Mouse (Mus musculus) myocyte (in vitro differentiated cells): ENCODE measurements at regions not wholly inside any gene's neighbourhood (a gene's known extent, or its start where the extent isn't known, plus 50 kb on each side); places are given as distances from the start of the nearest gene placed in this dataset.

Source experiments
- H3K27me3 ChIP-seq: one replicate; pipeline ENCODE4 v1.6.1; 2011; ENCODE audit not compliant: control insufficient read depth, insufficient read depth, insufficient read length
- H3K36me3 ChIP-seq: one replicate; pipeline ENCODE4 v1.6.1; 2011; ENCODE audit not compliant: control insufficient read depth, insufficient read depth
- H3K4me2 ChIP-seq: one replicate; pipeline ENCODE4 v1.6.1; 2011; ENCODE audit warnings: low read depth, control low read depth
- H3K4me3 ChIP-seq: one replicate; pipeline ENCODE4 v1.5.1; 2011; ENCODE audit warnings: mild to moderate bottlenecking, control low read depth, moderate library complexity
- H3K79me2 ChIP-seq: one replicate; pipeline ENCODE4 v1.6.1; 2011; ENCODE audit not compliant: control insufficient read depth, insufficient read depth
- H3ac ChIP-seq: one replicate; pipeline ENCODE4 v1.6.1; 2011; ENCODE audit not compliant: control insufficient read depth, insufficient read length
- CEBPB ChIP-seq: IDR thresholded peaks from 2 replicates; pipeline ENCODE4 v1.6.1; 2011; ENCODE audit warnings: mild to moderate bottlenecking, moderate library complexity; ENCODE audit not compliant: poor library complexity, insufficient read depth, severe bottlenecking
- E2F4 ChIP-seq: IDR thresholded peaks from one replicate; pipeline ENCODE4 v1.6.1; 2011; ENCODE audit warnings: mild to moderate bottlenecking, control low read depth, moderate library complexity; ENCODE audit not compliant: insufficient read depth
- MAX ChIP-seq: IDR thresholded peaks from one replicate; pipeline ENCODE4 v1.6.1; 2011; ENCODE audit warnings: low read depth, mild to moderate bottlenecking, control low read depth
- MYOD1 ChIP-seq, 3 experiments: IDR thresholded peaks; one replicate each; pipeline ENCODE4 v1.6.1; 2011; ENCODE audit warnings: control low read depth in 2 of 3, low read depth in 2 of 3, mild to moderate bottlenecking in 2 of 3, moderate library complexity in 1 of 3; ENCODE audit not compliant: insufficient read length in 2 of 3, control insufficient read depth in 1 of 3
- MYOG ChIP-seq, 3 experiments: IDR thresholded peaks; one replicate each; pipeline ENCODE4 v1.6.1; 2011; ENCODE audit warnings: control low read depth in 2 of 3, low read depth in 2 of 3, mild to moderate bottlenecking in 2 of 3; ENCODE audit not compliant: insufficient read length in 2 of 3, control insufficient read depth in 1 of 3, insufficient read depth in 1 of 3
- POLR2A ChIP-seq: IDR thresholded peaks from one replicate; pipeline ENCODE4 v1.6.1; 2011; ENCODE audit warnings: low read depth, mild to moderate bottlenecking, control low read depth, moderate library complexity; ENCODE audit not compliant: insufficient read length
- POLR2AphosphoS2 ChIP-seq: IDR thresholded peaks from one replicate; pipeline ENCODE4 v1.6.1; 2011; ENCODE audit warnings: low read depth, control low read depth; ENCODE audit not compliant: insufficient read length
- REST ChIP-seq: IDR thresholded peaks from one replicate; pipeline ENCODE4 v1.6.1; 2011; ENCODE audit warnings: mild to moderate bottlenecking, control low read depth, moderate library complexity; ENCODE audit not compliant: insufficient read depth, insufficient read length
- SRF ChIP-seq: IDR thresholded peaks from one replicate; pipeline ENCODE4 v1.6.1; 2011; ENCODE audit warnings: low read depth; ENCODE audit not compliant: control insufficient read depth, insufficient read length
- TCF12 ChIP-seq: IDR thresholded peaks from one replicate; pipeline ENCODE4 v1.6.1; 2011; ENCODE audit warnings: mild to moderate bottlenecking, control low read depth; ENCODE audit not compliant: poor library complexity, insufficient read depth, severe bottlenecking
- TCF3 ChIP-seq: IDR thresholded peaks from one replicate; pipeline ENCODE4 v1.6.1; 2011; ENCODE audit warnings: low read depth, control low read depth; ENCODE audit not compliant: insufficient read length
- USF1 ChIP-seq: IDR thresholded peaks from one replicate; pipeline ENCODE4 v1.6.1; 2011; ENCODE audit warnings: low read depth, mild to moderate bottlenecking, control low read depth, moderate library complexity

GRCm38 (mm10) chr14:25223091-25223490 is 235.9 kb upstream of the Zmiz1 start:
- no peaks in the 10 kb centered on the region for H3K36me3 ChIP-seq
- TF ChIP-seq SRF (no peak), E2F4 (no peak), USF1 (no peak), CEBPB (no peak), POLR2A (no peak), MAX (no peak), TCF3 (no peak), POLR2AphosphoS2 (no peak), REST (no peak), TCF12 (no peak), MYOD1 (IDR thresholded peaks at IDR 0.05; ENCODE audit: control insufficient read depth in 1 of 3, insufficient read length in 2 of 3, low read depth in 2 of 3) (no peak), MYOG (IDR thresholded peaks at IDR 0.05; ENCODE audit: control insufficient read depth in 1 of 3, insufficient read depth in 1 of 3, insufficient read length in 2 of 3, low read depth in 2 of 3) (no peak)

GRCm38 (mm10) chr14:25225214-25225613 is 233.8 kb upstream of the Zmiz1 start:
- no peaks in the 10 kb centered on the region for H3K27me3 ChIP-seq
- H3K79me2 ChIP-seq = no peaks in the 10 kb centered on the region
- no peak for TF ChIP-seq CEBPB
- no peak for TF ChIP-seq MYOD1 (IDR thresholded peaks at IDR 0.05; ENCODE audit: control insufficient read depth in 1 of 3, insufficient read length in 2 of 3, low read depth in 2 of 3)
- TF ChIP-seq SRF = no peak
- TF ChIP-seq TCF3 = no peak
- peak overlapping the region; percentile 9 for H3K4me3 ChIP-seq
- H3K36me3 ChIP-seq = no peaks in the 10 kb centered on the region
- peak overlapping the region; percentile 82 for H3K4me2 ChIP-seq
- no peak overlapping the region for H3ac ChIP-seq

More at GRCm38 (mm10) chr14:25223091-25223490, 235.9 kb upstream of the Zmiz1 start:
- Histone ChIP-seq H3K4me3 (no peak overlapping the region), H3K79me2 (no peaks in the 10 kb centered on the region), H3K27me3 (no peaks in the 10 kb centered on the region), H3ac (no peak overlapping the region), H3K4me2 (no peak overlapping the region)

- TF ChIP-seq USF1 = no peak
- TF ChIP-seq MYOD1 (IDR thresholded peaks at IDR 0.05; ENCODE audit: control insufficient read depth in 1 of 3, insufficient read length in 2 of 3, low read depth in 2 of 3) = no peak
- no peak for TF ChIP-seq TCF12
- TF ChIP-seq E2F4 = no peak
- no peak for TF ChIP-seq TCF3
- TF ChIP-seq POLR2A = peak; percentile 50
- TF ChIP-seq CEBPB = no peak
- TF ChIP-seq MYOG (IDR thresholded peaks at IDR 0.05; ENCODE audit: control insufficient read depth in 1 of 3, insufficient read depth in 1 of 3, insufficient read length in 2 of 3, low read depth in 2 of 3) = no peak
- TF ChIP-seq POLR2AphosphoS2 = peak; percentile 33
- TF ChIP-seq MAX = no peak
- TF ChIP-seq SRF = no peak
- TF ChIP-seq REST = no peak
- H3K27me3 ChIP-seq = no peaks in the 10 kb centered on the region
- H3K79me2 ChIP-seq = no peaks in the 10 kb centered on the region
- peak overlapping the region; percentile 9 for H3K4me3 ChIP-seq
- H3ac ChIP-seq = no peak overlapping the region
- no peaks in the 10 kb centered on the region for H3K36me3 ChIP-seq
- peak overlapping the region; percentile 82 for H3K4me2 ChIP-seq
Observed at GRCm38 (mm10) chr14:25226155-25226839, 232.7 kb upstream of the Zmiz1 start.

- Histone ChIP-seq H3K4me3 (peak overlapping the region; percentile 9), H3ac (no peak overlapping the region), H3K79me2 (no peaks in the 10 kb centered on the region), H3K4me2 (peak overlapping the region; percentile 82), H3K27me3 (no peaks in the 10 kb centered on the region), H3K36me3 (no peaks in the 10 kb centered on the region)
- TF ChIP-seq POLR2AphosphoS2 (peak; percentile 21), MYOD1 (IDR thresholded peaks at IDR 0.05; ENCODE audit: control insufficient read depth in 1 of 3, insufficient read length in 2 of 3, low read depth in 2 of 3) (peak in 1 of 3 experiments; percentile 22), TCF3 (no peak), MAX (no peak), TCF12 (no peak), REST (no peak), E2F4 (no peak), CEBPB (no peak), USF1 (no peak), SRF (no peak), POLR2A (peak; percentile 57), MYOG (IDR thresholded peaks at IDR 0.05; ENCODE audit: control insufficient read depth in 1 of 3, insufficient read depth in 1 of 3, insufficient read length in 2 of 3, low read depth in 2 of 3) (no peak)
Observed at GRCm38 (mm10) chr14:25226840-25227506, 232.0 kb upstream of the Zmiz1 start.
